Mouse (Mus musculus): ENCODE results near the gene Fam120b. TPM values are rescaled to one million over a fixed set of nuclear protein-coding genes. Genes with fewer than 3 reads are reported as not detected.

Gene Fam120b
- total RNA-seq (2015; ENCODE audit: low replicate concordance) (3.3 TPM in 2 replicates), total RNA-seq (2017; ENCODE audit: low replicate concordance) (2.1 and 3.3 TPM in 2 replicates)

GRCm38 (mm10) chr17:15395997-15396675, at the start of gene Fam120b:
Gene Fam120b (plus strand): TSS chr17:15396202.
- ATAC-seq (replicated peaks; ENCODE audit: low FRiP score, poor library complexity, severe bottlenecking) = peak; percentile 82

DNA sequence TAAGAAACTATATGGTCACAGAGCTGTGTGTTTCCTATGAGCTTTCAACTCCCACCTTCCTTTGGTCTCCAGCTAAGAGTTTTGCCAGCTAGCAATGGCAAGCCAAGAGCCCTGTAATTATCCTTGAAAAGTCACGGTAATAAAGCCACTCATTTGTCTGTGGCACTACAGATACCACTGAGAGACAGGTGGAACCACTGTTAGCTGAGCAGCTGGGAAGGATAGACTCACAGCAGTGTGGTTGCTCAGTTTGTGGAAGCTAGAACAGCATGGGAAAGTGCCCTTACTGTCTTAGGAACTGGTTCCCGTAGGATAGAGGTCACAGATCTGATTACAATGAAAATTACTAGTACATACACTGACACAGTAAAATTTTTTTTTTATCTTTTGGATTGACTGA, 45.9 kb upstream of the Fam120b start:
- ATAC-seq (replicated peaks; ENCODE audit: low FRiP score, poor library complexity, severe bottlenecking) = no peak

DNA sequence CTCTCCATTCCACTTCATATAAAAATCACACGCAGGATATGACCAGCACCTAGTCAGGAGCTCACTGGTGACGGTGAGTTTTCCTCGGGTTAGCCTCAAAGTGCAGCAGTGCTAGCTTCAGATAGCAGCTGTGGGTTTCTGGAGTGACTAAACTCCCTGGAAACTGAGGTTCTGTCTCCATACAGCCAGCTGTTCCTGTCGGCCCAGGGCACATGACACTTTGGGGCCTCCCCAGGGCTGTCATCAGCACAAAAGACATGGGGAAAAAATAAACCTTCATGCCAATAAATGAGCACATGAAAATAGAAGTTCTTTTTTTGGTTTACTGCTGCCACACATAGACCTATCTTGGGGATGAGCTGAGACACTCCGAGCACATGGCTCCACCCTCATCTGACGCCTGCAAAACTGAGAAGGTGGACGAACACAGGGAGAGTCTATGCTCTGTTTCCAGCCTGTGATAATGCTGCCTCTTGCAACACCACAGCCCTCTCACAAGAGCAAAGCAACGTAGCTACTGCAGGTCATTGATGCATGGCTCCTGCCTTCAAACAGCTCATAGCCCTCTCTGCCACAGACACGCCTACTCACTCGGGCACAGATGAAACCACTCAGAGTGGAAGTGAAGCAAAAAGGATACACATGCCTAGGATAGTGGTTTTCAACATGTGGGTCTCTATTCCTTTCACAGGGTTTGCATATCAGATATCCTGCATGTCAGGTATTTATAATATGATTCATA, 43.0 kb upstream of the Fam120b start:
- no peak for ATAC-seq (replicated peaks; ENCODE audit: low FRiP score, poor library complexity, severe bottlenecking)

GRCm38 (mm10) chr17:15354006-15354405, 42.0 kb upstream of the Fam120b start:
- ATAC-seq (replicated peaks; ENCODE audit: low FRiP score, poor library complexity, severe bottlenecking) = no peak

GRCm38 (mm10) chr17:15355072-15355471, 40.9 kb upstream of the Fam120b start:
- no peak for ATAC-seq (replicated peaks; ENCODE audit: low FRiP score, poor library complexity, severe bottlenecking)

DNA sequence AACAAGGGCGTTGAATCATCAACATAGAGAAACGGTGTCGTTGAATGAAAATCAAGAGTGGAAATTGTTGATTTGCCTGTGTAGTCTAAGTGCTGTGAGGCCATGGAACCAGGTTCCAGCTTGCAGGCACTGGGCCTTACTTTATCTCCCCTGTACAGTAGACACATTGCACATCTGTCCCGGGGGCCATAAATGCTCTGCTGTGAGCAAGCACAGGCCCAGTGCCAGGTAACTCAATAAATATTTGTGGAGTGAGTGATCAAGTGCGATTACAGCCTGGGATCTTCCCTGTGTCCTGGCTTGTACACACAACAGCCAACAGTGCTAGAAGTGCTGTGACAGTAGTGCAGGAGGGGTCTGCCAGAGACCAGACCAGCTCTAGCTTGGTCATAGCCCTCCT, 39.5 kb upstream of the Fam120b start:
- ATAC-seq (replicated peaks; ENCODE audit: low FRiP score, poor library complexity, severe bottlenecking) = no peak

GRCm38 (mm10) chr17:15357071-15357470, 38.9 kb upstream of the Fam120b start:
- ATAC-seq (replicated peaks; ENCODE audit: low FRiP score, poor library complexity, severe bottlenecking) = no peak

- ATAC-seq (replicated peaks; ENCODE audit: low FRiP score, poor library complexity, severe bottlenecking) = no peak
These were observed 32.3 kb upstream of the Fam120b start for GRCm38 (mm10) chr17:15363656-15364055.

GRCm38 (mm10) chr17:15365650-15366049, 30.4 kb upstream of the Fam120b start:
- ATAC-seq (replicated peaks; ENCODE audit: low FRiP score, poor library complexity, severe bottlenecking) = no peak

DNA sequence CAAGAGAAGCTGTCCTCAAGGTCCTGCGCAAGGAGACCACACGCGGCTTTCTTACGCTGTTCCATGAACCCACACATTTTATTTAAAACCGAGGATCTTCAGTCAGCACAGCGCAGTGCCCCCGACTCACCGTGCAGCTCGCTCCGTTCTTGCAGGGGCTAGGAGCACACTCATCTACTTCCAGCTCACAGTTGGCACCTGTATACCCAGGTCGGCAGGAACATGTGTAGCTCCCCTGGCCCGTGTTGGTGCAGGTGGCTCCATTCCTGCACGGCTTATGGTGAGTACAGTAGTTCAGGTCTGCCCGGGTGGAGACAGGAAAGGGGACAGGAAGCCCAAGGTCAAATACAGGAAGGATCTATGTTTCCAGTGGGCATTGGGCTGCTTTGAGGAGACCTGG, 25.6 kb upstream of the Fam120b start:
- ATAC-seq (replicated peaks; ENCODE audit: low FRiP score, poor library complexity, severe bottlenecking) = no peak

GRCm38 (mm10) chr17:15371967-15372835, 23.8 kb upstream of the Fam120b start:
- ATAC-seq (replicated peaks; ENCODE audit: low FRiP score, poor library complexity, severe bottlenecking) = no peak

GRCm38 (mm10) chr17:15372931-15373652, 22.9 kb upstream of the Fam120b start:
- no peak for ATAC-seq (replicated peaks; ENCODE audit: low FRiP score, poor library complexity, severe bottlenecking)

GRCm38 (mm10) chr17:15374321-15375141, 21.5 kb upstream of the Fam120b start:
- ATAC-seq (replicated peaks; ENCODE audit: low FRiP score, poor library complexity, severe bottlenecking) = no peak

DNA sequence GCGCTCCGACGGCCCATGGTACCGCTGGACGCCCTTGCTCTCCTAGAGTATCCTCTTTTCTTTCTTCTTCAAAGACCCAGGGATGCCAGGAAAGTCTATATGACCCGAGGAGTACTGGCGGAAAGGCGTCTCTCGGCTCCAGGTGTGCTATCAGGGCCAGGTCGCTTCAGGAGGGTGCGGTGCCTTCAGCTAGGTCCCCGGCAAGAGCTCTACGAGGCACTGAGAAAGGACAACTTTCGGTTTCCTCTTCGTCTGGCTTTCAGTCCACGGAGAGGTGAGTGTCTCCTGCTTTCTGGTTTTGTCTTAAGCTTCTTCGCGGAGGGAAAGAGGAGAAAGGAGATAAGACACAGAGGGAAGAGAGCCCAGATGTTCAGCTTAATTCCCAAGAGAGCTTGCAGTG, 20.8 kb upstream of the Fam120b start:
- ATAC-seq (replicated peaks; ENCODE audit: low FRiP score, poor library complexity, severe bottlenecking) = no peak

DNA sequence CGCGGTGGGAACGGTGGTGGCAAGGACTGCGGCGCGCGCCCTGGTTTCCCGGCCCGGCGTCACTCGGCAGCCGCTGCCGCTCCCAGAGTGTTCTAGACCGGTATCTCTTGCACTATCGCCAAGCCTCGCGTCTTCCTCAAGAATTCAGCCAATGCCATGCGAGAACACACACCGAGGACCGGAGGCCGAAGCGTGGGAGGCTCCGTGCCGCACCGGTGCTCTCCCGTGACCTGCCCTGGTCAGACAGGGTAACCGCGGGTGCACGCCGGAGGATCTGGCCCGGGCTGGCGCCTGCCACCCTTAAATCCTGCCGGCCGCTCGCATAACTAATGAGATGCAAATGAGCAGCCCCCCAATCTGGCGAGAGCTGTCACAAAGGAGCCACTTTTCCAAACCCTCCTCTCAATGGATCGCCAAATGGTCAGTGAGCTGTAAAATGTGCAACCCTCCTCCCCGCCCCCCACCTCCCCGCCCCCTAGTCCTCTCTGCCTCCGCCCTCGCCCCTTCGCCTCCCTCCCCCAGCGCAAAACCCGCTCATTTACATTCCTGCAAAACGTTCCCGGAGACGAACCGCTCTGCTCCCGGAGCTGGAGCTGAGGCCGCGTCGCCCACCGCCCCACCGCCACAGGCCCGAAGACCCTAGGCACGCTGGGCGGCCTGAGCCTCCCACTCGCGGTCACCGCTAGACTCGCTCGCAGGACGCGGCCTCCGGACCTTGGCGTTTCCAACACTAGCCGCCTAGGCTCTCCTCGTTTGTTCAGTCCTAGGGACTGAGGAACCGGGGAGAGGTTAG, 20.1 kb upstream of the Fam120b start:
- no peak for ATAC-seq (replicated peaks; ENCODE audit: low FRiP score, poor library complexity, severe bottlenecking)

DNA sequence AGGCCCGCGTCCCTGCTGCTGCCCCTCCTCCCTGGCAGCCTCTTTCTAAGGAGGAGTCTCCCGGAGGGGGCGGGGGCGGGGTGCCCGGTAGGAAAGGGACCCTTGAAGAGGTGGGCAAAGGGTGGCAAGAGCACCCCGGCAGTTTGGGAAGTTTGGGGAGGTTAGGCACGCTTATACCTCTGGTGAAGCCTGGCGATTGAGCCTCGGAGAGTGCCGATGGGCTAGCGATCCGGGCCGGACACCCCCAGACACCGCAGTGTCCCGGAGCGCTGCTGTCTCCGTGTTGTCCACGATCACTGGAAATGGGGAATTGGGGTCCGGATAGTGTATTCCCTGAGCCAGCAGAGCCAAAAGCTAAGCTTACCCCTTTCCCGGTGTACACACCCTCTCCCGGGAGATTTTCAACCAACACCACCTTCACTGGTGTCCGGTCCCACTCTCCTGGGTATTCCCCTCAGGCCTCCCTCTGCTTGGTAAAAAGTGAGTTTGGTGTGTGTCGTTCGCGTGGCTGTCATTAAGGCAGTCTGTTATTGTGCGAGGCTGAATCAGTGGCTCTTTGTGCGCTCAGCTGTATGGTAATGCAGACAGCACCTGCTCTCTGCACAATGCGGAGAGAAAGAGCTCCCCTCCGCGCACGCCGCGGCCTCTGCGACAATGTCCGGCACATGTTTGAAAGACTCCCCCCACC, 19.4 kb upstream of the Fam120b start, which contains the start of gene Dll1:
Dll1 (minus strand) TSS at position 379 of the 688 bp plus-strand sequence.
- ATAC-seq (replicated peaks; ENCODE audit: low FRiP score, poor library complexity, severe bottlenecking) = no peak

GRCm38 (mm10) chr17:15377901-15378300, 18.1 kb upstream of the Fam120b start:
- ATAC-seq (replicated peaks; ENCODE audit: low FRiP score, poor library complexity, severe bottlenecking) = no peak

Data from erythroblast, adult 5-6 weeks (primary cell).